Mouse (Mus musculus) lung, postnatal 25 days (tissue): ENCODE measurements around the gene Nrcam.

Experiments used
- DNase-seq: peaks from one replicate; pipeline ENCODE4 v3.0.0; 2022; ENCODE audit warnings: low spot score

Nrcam gene

DNA sequence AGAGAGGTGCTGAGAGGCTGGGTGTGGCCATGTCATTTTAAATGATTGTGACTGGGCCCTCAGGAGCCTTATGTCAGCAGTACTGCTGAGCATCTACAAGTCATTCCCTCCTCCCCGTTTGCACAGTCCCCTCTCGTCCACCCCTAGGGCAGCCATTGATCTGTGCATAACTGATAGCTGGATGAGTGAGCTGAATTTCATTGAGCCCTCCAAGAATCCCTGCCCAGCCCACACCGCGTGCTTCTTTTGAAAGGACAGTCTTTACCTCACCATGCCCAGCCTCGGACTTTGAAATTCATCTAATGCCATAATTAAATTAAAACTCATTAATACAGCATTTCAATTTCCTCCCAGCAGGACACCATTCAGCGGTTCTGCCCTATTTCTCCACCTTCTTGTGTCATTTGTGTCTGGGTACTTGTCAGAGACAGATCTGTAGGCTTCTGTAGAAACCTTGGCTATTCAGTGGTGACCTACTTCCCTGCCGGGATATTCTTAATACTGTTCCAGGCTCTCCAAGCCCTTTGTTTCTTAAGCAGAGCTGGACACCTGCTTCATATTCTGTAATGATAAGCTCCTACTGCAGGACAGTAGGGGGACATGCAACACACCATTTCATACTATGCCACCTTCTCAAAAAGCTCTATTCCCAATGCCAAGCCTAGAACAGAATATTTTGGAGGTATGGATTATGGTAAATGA, 190.9 kb downstream of the Nrcam start:
- DNase-seq: no peak

- DNase-seq: no peak
Measured at GRCm38 (mm10) chr12:44521496-44521895, 192.8 kb downstream of the Nrcam start.

DNA sequence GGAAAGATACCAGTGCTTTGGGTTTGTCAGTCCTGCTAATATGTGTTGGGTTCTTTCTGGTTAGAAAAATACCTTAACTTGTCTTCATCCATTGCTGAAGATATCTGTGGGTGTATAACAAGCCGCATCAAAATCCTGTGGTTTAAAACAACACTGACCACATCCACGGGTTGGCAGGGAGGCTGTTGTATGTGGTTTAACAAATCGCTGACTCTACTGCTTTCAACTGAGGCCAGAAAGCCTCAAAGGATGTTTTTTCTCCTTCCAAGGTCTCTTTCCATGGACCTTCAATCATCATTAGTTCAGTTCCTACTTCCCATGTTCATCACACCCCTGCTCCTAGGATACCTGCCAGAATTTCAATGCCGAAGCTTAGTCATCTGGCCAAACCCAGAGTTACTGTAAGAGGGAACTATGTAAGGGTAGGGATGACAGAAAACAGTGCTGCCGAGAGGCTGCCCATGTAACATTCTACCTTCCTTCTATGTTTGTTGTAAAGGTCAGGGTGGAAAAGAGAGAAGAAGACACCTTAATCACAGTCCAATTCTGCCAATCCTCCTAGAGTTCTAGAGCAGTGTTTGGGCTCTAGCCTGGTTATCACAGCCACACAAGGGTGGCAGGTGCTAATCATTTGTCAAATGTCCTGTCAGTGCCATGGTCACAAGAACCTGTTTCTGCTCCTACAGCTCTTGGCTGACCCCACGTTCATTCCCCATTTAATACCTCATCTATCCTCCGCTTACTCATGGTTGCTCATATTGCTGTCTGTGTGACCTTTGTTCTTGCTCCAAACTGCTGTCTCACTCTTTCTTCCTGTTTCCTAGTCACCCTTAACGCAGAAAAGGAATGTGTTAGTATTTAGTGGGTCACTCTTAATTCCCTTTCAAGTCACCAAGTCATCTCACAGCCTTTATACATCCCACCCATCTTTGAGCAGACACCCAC, 196.2 kb downstream of the Nrcam start:
- no peak for DNase-seq

DNA sequence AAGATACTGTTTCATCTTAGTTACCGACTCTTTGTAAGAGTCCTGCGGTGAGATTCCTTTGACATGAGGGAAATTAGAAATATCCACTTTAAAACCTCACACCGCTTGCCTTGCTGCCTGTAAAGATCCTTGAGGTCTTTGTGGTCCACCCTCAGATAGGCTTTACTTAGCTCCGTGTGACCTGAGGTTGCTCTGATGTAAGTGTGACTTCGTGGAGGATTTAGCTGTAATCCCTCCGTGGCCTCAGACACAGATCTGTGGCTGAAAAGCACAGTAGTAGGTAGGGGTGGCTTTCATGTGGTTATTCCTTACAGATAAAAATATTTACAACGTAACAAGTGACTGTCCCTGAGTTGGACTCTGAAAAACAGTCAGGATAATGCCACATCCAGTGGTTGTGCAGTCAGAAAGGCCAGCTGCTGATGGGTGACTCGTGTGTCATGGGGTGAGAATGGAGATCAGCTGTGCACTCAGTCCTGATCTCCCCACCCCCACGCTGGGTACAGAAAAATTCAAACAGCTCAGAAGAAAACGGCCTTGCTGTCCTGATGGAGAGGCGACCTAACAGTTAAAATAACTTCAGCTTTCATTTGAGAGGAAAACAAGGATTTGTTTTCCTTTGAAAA, 199.8 kb downstream of the Nrcam start:
- no peak for DNase-seq

- no peak for DNase-seq
Measured at GRCm38 (mm10) chr12:44532337-44533113, 203.8 kb downstream of the Nrcam start.

DNA sequence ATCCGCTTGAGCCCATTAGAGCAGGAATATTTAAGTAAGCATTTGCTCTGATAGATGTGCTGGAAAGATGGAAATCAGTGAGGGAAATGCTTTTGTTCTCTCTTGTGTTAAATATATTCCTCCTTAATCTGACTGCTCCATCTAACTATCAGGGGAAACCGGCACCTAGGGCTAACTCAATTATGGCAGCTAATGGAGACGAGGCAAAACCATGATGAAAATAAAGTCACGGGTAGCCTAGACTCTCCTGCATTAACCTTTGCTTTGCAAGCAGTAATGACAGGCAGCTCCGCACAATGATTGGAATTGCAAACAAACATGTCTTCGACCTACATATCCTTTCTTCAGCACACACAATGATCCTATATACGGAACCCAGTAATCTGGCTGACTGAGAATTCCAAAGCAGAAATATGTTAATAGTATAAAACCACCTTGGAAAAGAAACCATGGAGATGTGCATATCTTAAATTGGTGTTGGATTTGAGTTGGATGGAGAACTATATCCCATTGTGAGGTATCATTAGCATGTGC, 205.5 kb downstream of the Nrcam start:
- no peak for DNase-seq

DNA sequence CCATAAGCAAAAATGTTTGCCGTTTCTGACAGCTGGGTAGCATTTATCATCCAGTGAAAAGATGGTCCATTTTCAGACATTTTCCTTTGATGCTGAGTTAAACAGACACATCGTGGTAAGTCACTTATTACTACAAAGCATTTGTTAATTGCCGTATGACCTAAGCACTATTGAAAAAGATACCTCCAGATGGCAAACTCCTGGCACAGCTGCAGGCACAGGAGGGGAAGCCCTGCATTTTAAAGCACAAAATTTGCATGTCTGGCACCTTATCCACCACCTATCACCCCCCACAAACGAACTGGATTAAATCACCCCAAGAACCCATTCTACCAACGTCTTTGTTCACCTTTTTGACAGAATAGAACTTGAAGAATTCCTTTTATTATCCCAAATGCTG, 206.9 kb downstream of the Nrcam start:
- DNase-seq: no peak

DNA sequence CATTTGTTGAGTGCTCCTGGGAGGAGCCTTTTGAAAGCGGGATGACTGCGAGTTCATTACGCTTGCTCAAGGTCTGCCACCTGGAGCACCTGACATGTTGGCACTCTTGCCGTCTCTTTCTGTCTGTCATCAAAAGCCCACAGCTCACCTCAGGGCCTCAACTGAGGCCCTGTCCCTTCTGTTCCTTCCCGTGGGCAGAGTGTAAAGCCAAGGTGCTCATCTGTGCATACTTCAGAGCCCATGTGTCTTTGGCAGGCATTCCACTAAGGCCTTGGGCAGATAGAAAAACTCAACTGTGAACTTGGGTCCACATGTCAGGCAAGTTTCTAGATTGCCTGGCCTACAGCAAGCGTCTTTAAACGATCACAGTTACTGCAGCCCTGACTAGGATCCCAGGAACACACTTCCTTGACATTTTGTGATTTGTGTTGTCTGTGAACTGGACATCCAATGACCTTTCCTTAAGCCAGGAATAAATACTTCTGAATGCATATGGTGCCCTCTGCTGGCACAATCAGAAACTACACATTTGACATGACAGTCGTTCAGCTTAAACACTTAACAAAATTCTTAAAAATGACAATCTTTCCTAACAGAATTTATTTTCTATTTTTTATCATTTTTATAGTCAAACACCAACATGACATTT, 219.2 kb downstream of the Nrcam start:
- peak; percentile 76 for DNase-seq

DNA sequence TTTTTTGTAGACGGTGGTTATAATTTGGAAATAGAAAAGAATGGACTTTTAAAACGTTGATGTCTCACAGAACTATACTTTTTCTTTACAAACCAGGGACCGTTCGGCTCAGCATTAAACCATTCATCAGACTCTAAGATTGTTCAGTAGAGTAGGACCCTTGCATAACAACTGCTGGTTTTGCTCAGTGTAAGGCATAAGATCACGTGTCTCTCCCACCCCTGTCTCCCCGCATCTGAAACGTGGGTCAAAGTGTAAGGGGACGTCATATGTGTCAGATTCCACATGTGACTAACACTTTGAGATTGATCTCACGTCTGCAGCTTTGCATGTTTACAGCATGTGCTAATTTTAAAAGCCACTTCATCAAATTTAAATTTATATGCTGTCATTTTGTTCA, 219.8 kb downstream of the Nrcam start:
- DNase-seq: no peak

- peak; percentile 5 for DNase-seq
Measured at GRCm38 (mm10) chr12:44551614-44552013, 222.9 kb downstream of the Nrcam start.

DNA sequence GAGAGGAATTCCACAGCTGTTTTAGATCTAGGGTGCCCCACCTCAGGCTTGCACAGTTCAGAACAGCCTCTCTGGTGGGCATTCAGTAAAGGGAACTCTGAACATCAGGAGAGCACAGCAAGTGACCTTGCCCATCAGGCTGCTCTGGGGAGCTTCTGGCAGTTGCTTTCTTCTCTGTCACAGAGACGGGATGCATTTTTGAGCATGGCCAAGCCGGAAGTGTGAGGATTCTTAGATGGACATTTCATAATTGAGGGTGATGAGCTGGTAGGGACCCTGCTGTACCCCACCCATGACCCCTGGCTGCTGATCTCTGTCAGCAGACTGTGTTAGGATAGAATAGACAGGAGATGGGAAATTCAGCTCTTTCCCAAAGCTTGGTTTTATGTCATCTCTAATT, 225.4 kb downstream of the Nrcam start:
- DNase-seq: no peak

DNA sequence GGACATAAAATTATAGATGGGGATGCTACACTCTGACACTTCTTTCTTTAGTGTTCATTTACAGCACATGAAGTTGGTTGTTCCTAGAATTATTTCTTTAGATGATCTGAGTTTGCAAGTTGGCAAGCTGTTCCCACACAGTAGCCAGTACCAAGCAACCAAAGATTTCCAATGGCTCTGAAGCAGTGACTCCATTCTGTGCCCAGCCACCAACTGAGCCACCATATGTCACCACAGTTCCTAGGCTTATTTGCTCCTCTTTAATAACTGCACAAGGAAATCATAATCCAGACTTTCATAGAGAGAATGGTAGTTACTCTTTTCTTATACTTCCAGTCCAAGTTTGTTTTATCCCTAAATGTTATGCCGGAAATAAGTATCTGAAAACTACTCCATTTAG, 226.1 kb downstream of the Nrcam start:
- no peak for DNase-seq

- no peak for DNase-seq
Measured at GRCm38 (mm10) chr12:44560002-44560401, 231.3 kb downstream of the Nrcam start.

DNA sequence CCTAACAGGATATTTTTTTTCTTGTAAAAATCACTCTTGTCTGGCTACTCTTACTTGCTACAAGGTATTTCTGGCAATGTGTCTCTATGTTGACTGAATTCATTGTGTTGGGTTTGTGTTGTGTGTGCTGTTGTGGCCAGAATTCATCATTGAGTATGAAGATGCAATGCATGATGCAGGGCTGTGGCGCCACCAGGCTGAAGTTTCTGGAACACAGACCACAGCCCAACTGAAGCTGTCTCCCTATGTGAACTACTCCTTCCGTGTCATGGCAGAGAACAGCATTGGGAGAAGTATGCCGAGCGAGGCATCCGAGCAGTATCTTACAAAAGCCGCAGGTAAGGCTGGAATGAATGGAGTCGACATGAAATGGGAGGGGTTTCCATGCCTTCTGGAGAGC, 241.4 kb downstream of the Nrcam start:
- DNase-seq: no peak

- no peak for DNase-seq
Measured at GRCm38 (mm10) chr12:44572664-44573063, 244.0 kb downstream of the Nrcam start.

GRCm38 (mm10) chr12:44574167-44574566, 245.5 kb downstream of the Nrcam start:
- DNase-seq: no peak

- DNase-seq: peak; percentile 44
Measured at GRCm38 (mm10) chr12:44601410-44602149, 272.9 kb downstream of the Nrcam start.

- DNase-seq: no peak
Measured at GRCm38 (mm10) chr12:44602269-44602957, 273.7 kb downstream of the Nrcam start.

GRCm38 (mm10) chr12:44602958-44603331, 274.3 kb downstream of the Nrcam start:
- DNase-seq: no peak

GRCm38 (mm10) chr12:44617001-44617421, 288.3 kb downstream of the Nrcam start:
- no peak for DNase-seq
